Mouse (Mus musculus) CD8-positive naive resting alpha-beta T cell, adult 57 days (primary cell): ENCODE data around the gene Gm17535. TPM values are rescaled to one million over a fixed set of nuclear protein-coding genes. Genes with fewer than 3 reads are reported as not detected.

ENCODE experiments used
- total RNA-seq: library from RNA; stranded (reverse); gene quantifications from one replicate; pipeline ENCODE4 v1.2.4, GENCODE M21; 2023

Gene Gm17535
- not detected for total RNA-seq

GRCm38 (mm10) chr9:3034299-3034698 lies at the start of gene Gm17535:
Gene Gm17535 (plus strand): TSS chr9:3034599.

GRCm38 (mm10) chr9:3000445-3000972 lies 33.9 kb upstream of the Gm17535 start, which contains the start of gene Gm10722:
Gene Gm10722 (plus strand): TSS chr9:3000922.

GRCm38 (mm10) chr9:3002794-3003396 lies 31.5 kb upstream of the Gm17535 start, which contains the start of gene Gm11168:
Gene Gm11168 (plus strand): TSS chr9:3003346.

GRCm38 (mm10) chr9:3012733-3013279 lies 21.6 kb upstream of the Gm17535 start, which contains the start of gene Gm10721:
Gene Gm10721 (plus strand): TSS chr9:3013140.

GRCm38 (mm10) chr9:3015354-3015753 lies 19.0 kb upstream of the Gm17535 start, which contains the start of gene Gm10720:
Gene Gm10720 (plus strand): TSS chr9:3015654.

GRCm38 (mm10) chr9:3017108-3017507 lies 17.3 kb upstream of the Gm17535 start, which contains the start of gene Gm10719:
Gene Gm10719 (plus strand): TSS chr9:3017408.

GRCm38 (mm10) chr9:3023312-3023984 lies 11.0 kb upstream of the Gm17535 start, which contains the start of gene Gm10718:
Gene Gm10718 (plus strand): TSS chr9:3023547.

GRCm38 (mm10) chr9:3024912-3025467 lies 9.4 kb upstream of the Gm17535 start, which contains the start of gene Gm10717:
Gene Gm10717 (plus strand): TSS chr9:3025417.

GRCm38 (mm10) chr9:3036577-3036976 lies 2.2 kb downstream of the Gm17535 start, which contains the start of gene Gm10715:
Gene Gm10715 (plus strand): TSS chr9:3036877.

Other genes with a start within 250 kb of the Gm17535 start
- gene Gm10722, start 33.7 kb upstream of the Gm17535 start, total RNA-seq, result not detected
- not detected for gene Gm11168, start 31.3 kb upstream of the Gm17535 start, total RNA-seq
- 2.4 TPM for gene Gm10721, start 21.5 kb upstream of the Gm17535 start, total RNA-seq
- not detected for gene Gm10720, start 18.9 kb upstream of the Gm17535 start, total RNA-seq
- gene Gm10719, start 17.2 kb upstream of the Gm17535 start, total RNA-seq, result 6.8 TPM
- 8.1 TPM for gene Gm10718, start 11.1 kb upstream of the Gm17535 start, total RNA-seq
- gene Gm10717, start 9.2 kb upstream of the Gm17535 start, total RNA-seq, result not detected
- gene Gm10715, start 2.3 kb downstream of the Gm17535 start, total RNA-seq, result not detected